Mouse (Mus musculus) lung, postnatal 4 days (tissue): ENCODE results near the gene Capn7.

ENCODE experiments used
- DNase-seq, 2 experiments: peaks; one replicate each; pipeline ENCODE4 v3.0.0; 2021

The Capn7 gene

GRCm38 (mm10) chr14:31416411-31416810 lies 80.0 kb downstream of the Capn7 start:
- peak in 1 of 2 experiments; percentile 24 for DNase-seq

DNA sequence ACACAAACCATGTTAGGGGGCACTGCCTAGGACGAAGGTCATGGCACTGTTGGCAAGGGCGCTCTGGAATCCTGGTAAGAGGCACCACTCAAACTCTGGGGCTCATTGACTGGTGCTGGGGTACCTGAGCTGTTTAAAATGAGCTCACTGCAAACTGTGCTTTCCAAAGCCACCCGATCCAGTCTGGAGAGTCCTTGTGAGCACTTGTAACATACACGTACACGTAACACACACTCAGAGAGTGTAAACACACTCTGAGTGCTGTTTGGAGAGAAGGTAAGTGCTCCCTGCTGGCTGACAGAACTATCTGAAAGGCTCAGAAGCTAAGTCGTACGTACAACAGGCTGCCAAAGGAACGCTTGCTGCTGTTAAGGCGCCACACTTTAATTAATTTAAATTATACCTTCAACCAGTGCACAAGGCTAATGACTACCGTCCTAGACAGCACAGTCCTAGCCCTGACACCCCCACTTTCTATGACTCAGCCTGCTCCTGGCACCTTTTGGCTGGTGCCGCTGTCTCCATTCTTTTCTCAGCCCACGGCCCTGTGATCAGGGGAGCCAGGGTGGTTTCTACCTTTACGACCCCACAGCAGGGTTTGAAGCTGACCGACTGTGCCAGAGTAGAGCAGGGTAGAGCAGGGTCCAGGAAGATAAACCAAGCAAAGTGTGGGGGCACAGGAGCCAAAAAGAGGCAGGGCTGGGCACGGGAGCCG lies 80.6 kb downstream of the Capn7 start:
- DNase-seq, result peak; percentile 43 to 48

GRCm38 (mm10) chr14:31419279-31419678 lies 82.8 kb downstream of the Capn7 start:
- peak in 1 of 2 experiments; percentile 22 for DNase-seq

GRCm38 (mm10) chr14:31420135-31420534 lies 83.7 kb downstream of the Capn7 start:
- DNase-seq, result peak in 1 of 2 experiments; percentile 15

- no peak for DNase-seq
Measured at GRCm38 (mm10) chr14:31420562-31420961, 84.1 kb downstream of the Capn7 start.

DNA sequence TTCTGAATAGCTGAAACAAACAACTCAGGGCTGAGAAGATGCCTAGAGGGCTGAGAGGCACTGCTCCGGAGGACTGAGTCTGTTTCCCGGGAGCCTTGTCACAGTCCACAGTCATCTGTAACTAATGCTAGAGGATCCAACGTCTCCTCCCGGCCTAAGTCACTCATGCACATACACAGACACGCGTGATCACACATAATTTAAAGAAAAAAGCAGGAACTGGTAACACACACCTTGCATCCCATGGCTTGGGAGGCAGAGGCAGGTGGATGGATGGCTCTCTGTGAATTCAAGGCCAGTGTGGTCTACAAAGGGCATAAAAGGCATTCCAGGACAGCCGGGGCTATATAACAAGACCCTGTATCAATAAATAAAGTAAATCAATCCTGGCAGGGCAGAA lies 84.5 kb downstream of the Capn7 start:
- DNase-seq, result no peak
